Mouse (Mus musculus) erythroblast, embryonic 14.5 days (primary cell): ENCODE measurements around the gene Bcl2a1b.
"Not testable (repeated sequence)": the region's sequence is repeated elsewhere in the genome, so short reads cannot be mapped to it uniquely, and the experiment has no call there.

Source experiments
- GATA1 ChIP-seq: IDR thresholded peaks from 2 replicates; pipeline ENCODE4 v1.6.1; 2012; ENCODE audit warnings: low read length, inconsistent platforms, mixed read lengths
- TAL1 ChIP-seq: IDR thresholded peaks from 3 replicates; pipeline ENCODE4 v1.6.1; 2012; ENCODE audit warnings: low read length, inconsistent platforms, mixed read lengths

DNA sequence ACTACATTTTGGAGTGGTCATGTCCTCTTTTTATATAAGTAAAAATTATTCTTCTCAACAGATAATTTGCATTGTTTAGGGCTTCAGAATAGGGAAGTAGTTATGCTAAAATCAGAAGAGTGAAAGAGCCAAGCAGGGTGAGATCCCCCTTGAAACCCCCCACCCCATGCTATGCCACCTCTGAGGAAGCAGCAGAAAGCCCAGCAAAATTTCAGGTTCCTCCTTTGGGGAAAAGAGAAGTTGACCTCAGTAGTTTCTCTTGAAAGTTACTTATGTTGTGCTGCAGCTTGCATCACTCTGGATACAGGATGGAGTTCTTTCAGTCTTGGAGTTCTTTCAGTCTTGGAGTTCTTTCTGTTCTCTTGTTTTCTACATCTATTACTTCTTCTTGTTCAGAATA lies 3.5 kb upstream of the Bcl2a1b start:
- TF ChIP-seq GATA1, TAL1: not testable (repeated sequence)
